Mouse (Mus musculus): Measurements from ENCODE around the gene Twf2. TPM values are rescaled to one million over a fixed set of nuclear protein-coding genes. Genes with fewer than 3 reads are reported as not detected.

Gene Twf2
- polyA plus RNA-seq, 1 experiment from 2014 or later = 49.5 TPM

GRCm38 (mm10) chr9:106192024-106192423 is 10.9 kb upstream of the Twf2 start:
- H3K27ac ChIP-seq (ENCODE audit: low read length) = no peak overlapping the region
- H3K36me3 ChIP-seq (ENCODE audit: control insufficient read depth, insufficient read depth, low read length) = peaks cover 43% of the 10 kb centered on the region
- no peak overlapping the region for H3K4me2 ChIP-seq (ENCODE audit: low read length)
- peaks cover 4% of the 10 kb centered on the region; the same call in 1 of the 2 replicates for H3K4me1 ChIP-seq (ENCODE audit: control insufficient read depth, insufficient read depth, low read length)
- no peak overlapping the region for H3K9ac ChIP-seq (ENCODE audit: low read depth, low read length)
- no peak for ATAC-seq
- H3K4me3 ChIP-seq (ENCODE audit: low read depth, low read length) = no peak overlapping the region
- H3K9me3 ChIP-seq (replicated peaks; ENCODE audit: control insufficient read depth, low read length, poor library complexity, severe bottlenecking) = no peaks in the 10 kb centered on the region
- WGBS = 93% methylated on average over 8 of the region's 8 CpGs
- H3K27me3 ChIP-seq (ENCODE audit: control insufficient read depth, insufficient read depth, low read depth, low read length) = no peaks in the 10 kb centered on the region

- Histone ChIP-seq H3K9me3 (replicated peaks; ENCODE audit: control insufficient read depth, low read length, poor library complexity, severe bottlenecking) (no peaks in the 10 kb centered on the region), H3K36me3 (ENCODE audit: control insufficient read depth, insufficient read depth, low read length) (peaks cover 33% of the 10 kb centered on the region), H3K9ac (ENCODE audit: low read depth, low read length) (no peak overlapping the region), H3K4me3 (ENCODE audit: low read depth, low read length) (no peak overlapping the region), H3K4me1 (ENCODE audit: control insufficient read depth, insufficient read depth, low read length) (peaks cover 4% of the 10 kb centered on the region; the same call in 1 of the 2 replicates), H3K4me2 (ENCODE audit: low read length) (no peak overlapping the region), H3K27me3 (ENCODE audit: control insufficient read depth, insufficient read depth, low read depth, low read length) (no peaks in the 10 kb centered on the region), H3K27ac (ENCODE audit: low read length) (no peak overlapping the region)
- no peak for ATAC-seq
- 96% methylated on average over 1 of the region's 1 CpGs for WGBS
These were observed 9.9 kb upstream of the Twf2 start for GRCm38 (mm10) chr9:106192998-106193397.

GRCm38 (mm10) chr9:106193930-106194807 is 8.7 kb upstream of the Twf2 start:
- Histone ChIP-seq H3K4me3 (ENCODE audit: low read depth, low read length) (no peak overlapping the region), H3K36me3 (ENCODE audit: control insufficient read depth, insufficient read depth, low read length) (peaks cover 21% of the 10 kb centered on the region), H3K9me3 (replicated peaks; ENCODE audit: control insufficient read depth, low read length, poor library complexity, severe bottlenecking) (no peaks in the 10 kb centered on the region), H3K4me2 (ENCODE audit: low read length) (no peak overlapping the region), H3K9ac (ENCODE audit: low read depth, low read length) (no peak overlapping the region), H3K4me1 (ENCODE audit: control insufficient read depth, insufficient read depth, low read length) (peaks cover 9% of the 10 kb centered on the region), H3K27ac (ENCODE audit: low read length) (no peak overlapping the region), H3K27me3 (ENCODE audit: control insufficient read depth, insufficient read depth, low read depth, low read length) (no peaks in the 10 kb centered on the region)
- WGBS = 93% methylated on average over 8 of the region's 8 CpGs
- no peak for ATAC-seq

- WGBS = 67% methylated on average over 8 of the region's 8 CpGs
- Histone ChIP-seq H3K9ac (ENCODE audit: low read depth, low read length) (no peak overlapping the region), H3K4me3 (ENCODE audit: low read depth, low read length) (no peak overlapping the region), H3K36me3 (ENCODE audit: control insufficient read depth, insufficient read depth, low read length) (peaks cover 12% of the 10 kb centered on the region), H3K9me3 (replicated peaks; ENCODE audit: control insufficient read depth, low read length, poor library complexity, severe bottlenecking) (no peaks in the 10 kb centered on the region), H3K27ac (ENCODE audit: low read length) (peak overlapping the region; percentile 60), H3K4me1 (ENCODE audit: control insufficient read depth, insufficient read depth, low read length) (peaks cover 9% of the 10 kb centered on the region), H3K27me3 (ENCODE audit: control insufficient read depth, insufficient read depth, low read depth, low read length) (no peaks in the 10 kb centered on the region), H3K4me2 (ENCODE audit: low read length) (no peak overlapping the region)
- no peak; the same call in 1 of the 2 replicates for ATAC-seq
These were observed 7.2 kb upstream of the Twf2 start for GRCm38 (mm10) chr9:106195693-106196092.

GRCm38 (mm10) chr9:106197081-106197713 is 5.7 kb upstream of the Twf2 start:
- H3K4me1 ChIP-seq (ENCODE audit: control insufficient read depth, insufficient read depth, low read length) = peaks cover 9% of the 10 kb centered on the region
- no peak overlapping the region for H3K9ac ChIP-seq (ENCODE audit: low read depth, low read length)
- H3K27ac ChIP-seq (ENCODE audit: low read length) = no peak overlapping the region
- no peak overlapping the region for H3K4me3 ChIP-seq (ENCODE audit: low read depth, low read length)
- H3K9me3 ChIP-seq (replicated peaks; ENCODE audit: control insufficient read depth, low read length, poor library complexity, severe bottlenecking) = no peaks in the 10 kb centered on the region
- no peaks in the 10 kb centered on the region for H3K36me3 ChIP-seq (ENCODE audit: control insufficient read depth, insufficient read depth, low read length)
- H3K4me2 ChIP-seq (ENCODE audit: low read length) = no peak overlapping the region
- H3K27me3 ChIP-seq (ENCODE audit: control insufficient read depth, insufficient read depth, low read depth, low read length) = no peaks in the 10 kb centered on the region
- no peak for ATAC-seq
- WGBS = 93% methylated on average over 3 of the region's 3 CpGs

- H3K4me1 ChIP-seq (ENCODE audit: control insufficient read depth, insufficient read depth, low read length) = peaks cover 9% of the 10 kb centered on the region
- WGBS = 95% methylated on average over 9 of the region's 9 CpGs
- H3K4me2 ChIP-seq (ENCODE audit: low read length) = no peak overlapping the region
- no peaks in the 10 kb centered on the region for H3K36me3 ChIP-seq (ENCODE audit: control insufficient read depth, insufficient read depth, low read length)
- no peak overlapping the region for H3K27ac ChIP-seq (ENCODE audit: low read length)
- no peak overlapping the region for H3K9ac ChIP-seq (ENCODE audit: low read depth, low read length)
- no peaks in the 10 kb centered on the region for H3K27me3 ChIP-seq (ENCODE audit: control insufficient read depth, insufficient read depth, low read depth, low read length)
- H3K4me3 ChIP-seq (ENCODE audit: low read depth, low read length) = no peak overlapping the region
- no peak for ATAC-seq
- no peaks in the 10 kb centered on the region for H3K9me3 ChIP-seq (replicated peaks; ENCODE audit: control insufficient read depth, low read length, poor library complexity, severe bottlenecking)
These were observed 5.2 kb upstream of the Twf2 start for GRCm38 (mm10) chr9:106197732-106198131.

- no peaks in the 10 kb centered on the region for H3K36me3 ChIP-seq (ENCODE audit: control insufficient read depth, insufficient read depth, low read length)
- under 1% methylated on average over 44 of the region's 51 CpGs for WGBS
- no peaks in the 10 kb centered on the region for H3K27me3 ChIP-seq (ENCODE audit: control insufficient read depth, insufficient read depth, low read depth, low read length)
- peak overlapping the region; percentile 55 for H3K4me3 ChIP-seq (ENCODE audit: low read depth, low read length)
- ATAC-seq = no peak
- peaks cover 15% of the 10 kb centered on the region for H3K4me1 ChIP-seq (ENCODE audit: control insufficient read depth, insufficient read depth, low read length)
- H3K4me2 ChIP-seq (ENCODE audit: low read length) = peak overlapping the region; percentile 77
- no peaks in the 10 kb centered on the region for H3K9me3 ChIP-seq (replicated peaks; ENCODE audit: control insufficient read depth, low read length, poor library complexity, severe bottlenecking)
- H3K27ac ChIP-seq (ENCODE audit: low read length) = no peak overlapping the region
- peak overlapping the region; percentile 72 for H3K9ac ChIP-seq (ENCODE audit: low read depth, low read length)
These were observed 3.9 kb upstream of the Twf2 start for GRCm38 (mm10) chr9:106198962-106199458.

- H3K9ac ChIP-seq (ENCODE audit: low read depth, low read length) = peak within 1 kb of the TSS; percentile 72
- no peaks in the 10 kb centered on the region for H3K9me3 ChIP-seq (replicated peaks; ENCODE audit: control insufficient read depth, low read length, poor library complexity, severe bottlenecking)
- peaks cover 22% of the 10 kb centered on the region for H3K4me1 ChIP-seq (ENCODE audit: control insufficient read depth, insufficient read depth, low read length)
- ATAC-seq = no peak
- H3K4me3 ChIP-seq (ENCODE audit: low read depth, low read length) = peak within 1 kb of the TSS; percentile 55
- H3K27ac ChIP-seq (ENCODE audit: low read length) = no peak within 1 kb of the TSS
- H3K36me3 ChIP-seq (ENCODE audit: control insufficient read depth, insufficient read depth, low read length) = no peaks in the 10 kb centered on the region
- peak within 1 kb of the TSS; percentile 77 for H3K4me2 ChIP-seq (ENCODE audit: low read length)
- H3K27me3 ChIP-seq (ENCODE audit: control insufficient read depth, insufficient read depth, low read depth, low read length) = no peaks in the 10 kb centered on the region
- 45% methylated on average over 18 of the region's 18 CpGs for whole genome bisulfite sequencing
These were observed 3.2 kb upstream of the Twf2 start, which contains the start of gene Ppm1m for GRCm38 (mm10) chr9:106199535-106200272. Ppm1m (minus strand) TSS chr9:106199746.
